Mouse (Mus musculus) brain, embryonic 14.5 days (tissue): Measurements from ENCODE around the gene Myof. TPM values are rescaled to one million over a fixed set of nuclear protein-coding genes. Genes with fewer than 3 reads are reported as not detected.

ENCODE experiments used
- DNase-seq: peaks from one replicate; pipeline ENCODE4 v3.0.0-alpha.2; 2011; ENCODE audit warnings: low read depth
- CTCF ChIP-seq: fragments of 200-500 bp; IDR thresholded peaks from 2 replicates; pipeline ENCODE4 v1.5.1; 2012; ENCODE audit warnings: inconsistent platforms, mild to moderate bottlenecking, moderate library complexity, borderline replicate concordance; ENCODE audit not compliant: insufficient read depth, insufficient read length; ENCODE audit errors: extremely low read depth
- POLR2A ChIP-seq: fragments of 200-500 bp; IDR thresholded peaks from 2 replicates; pipeline ENCODE4 v1.6.1; 2012; ENCODE audit warnings: mild to moderate bottlenecking, inconsistent platforms, borderline replicate concordance; ENCODE audit not compliant: poor library complexity, insufficient read depth, insufficient read length, severe bottlenecking; ENCODE audit errors: extremely low read depth
- polyA plus RNA-seq: library from polyadenylated mRNA; depleted of rRNA; stranded (reverse); fragments of >200 nt; gene quantifications from 2 replicates; pipeline ENCODE4 v1.2.3, GENCODE M21; 2012

Gene Myof
- polyA plus RNA-seq, 1 experiment = 4.6 TPM

GRCm38 (mm10) chr19:38025254-38026041 lies 17.9 kb downstream of the Myof start:
- no peak for DNase-seq
- TF ChIP-seq CTCF = no peak
- TF ChIP-seq POLR2A = no peak

- TF ChIP-seq POLR2A = no peak
- TF ChIP-seq CTCF = no peak
- DNase-seq = no peak
Observed at GRCm38 (mm10) chr19:38023603-38024002, 19.8 kb downstream of the Myof start.

DNA sequence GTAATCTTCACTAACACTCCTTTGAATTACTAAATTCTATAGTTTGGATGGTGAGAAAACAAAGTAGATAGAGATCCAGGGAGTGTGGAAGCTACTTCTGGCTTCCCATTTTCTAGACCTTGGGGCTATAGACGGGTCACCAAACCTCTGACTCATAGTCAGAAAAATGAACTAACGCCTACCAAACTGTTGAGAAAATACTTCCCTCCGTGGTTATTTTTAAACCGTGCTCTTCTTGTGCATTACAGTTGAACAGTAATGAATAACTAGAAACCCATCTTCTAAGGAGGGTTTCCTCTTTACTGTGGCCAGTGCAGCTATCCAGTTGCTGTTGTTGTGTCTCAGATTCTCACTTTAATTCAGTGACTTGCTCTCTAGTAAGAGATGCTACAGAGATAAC lies 20.7 kb downstream of the Myof start:
- TF ChIP-seq POLR2A (no peak), CTCF (no peak)
- no peak for DNase-seq

DNA sequence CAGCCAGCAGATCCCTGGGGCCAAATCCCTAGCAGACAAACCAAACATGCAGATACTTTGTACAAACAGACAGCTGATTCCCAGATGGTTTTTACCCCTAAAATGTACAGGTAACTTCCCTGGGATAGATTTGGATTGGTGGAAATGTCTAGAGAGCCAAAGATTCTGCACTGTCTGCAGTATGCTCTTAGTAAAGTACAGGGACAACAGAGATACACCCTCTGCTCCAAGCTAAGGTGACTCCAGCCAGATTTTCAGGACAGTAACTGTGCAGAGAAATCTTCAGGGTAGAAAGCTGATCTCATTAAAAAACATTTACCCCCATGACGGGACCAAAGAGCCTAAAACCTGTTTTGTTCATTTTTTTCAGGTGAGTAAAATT lies 27.5 kb downstream of the Myof start:
- no peak for TF ChIP-seq CTCF
- no peak for TF ChIP-seq POLR2A
- no peak for DNase-seq

- DNase-seq = peak; percentile 86
- TF ChIP-seq POLR2A (no peak), CTCF (no peak)
Observed at GRCm38 (mm10) chr19:38015180-38015872, 28.1 kb downstream of the Myof start.

GRCm38 (mm10) chr19:38014443-38014842 lies 28.9 kb downstream of the Myof start:
- DNase-seq = no peak
- TF ChIP-seq CTCF = no peak
- no peak for TF ChIP-seq POLR2A

DNA sequence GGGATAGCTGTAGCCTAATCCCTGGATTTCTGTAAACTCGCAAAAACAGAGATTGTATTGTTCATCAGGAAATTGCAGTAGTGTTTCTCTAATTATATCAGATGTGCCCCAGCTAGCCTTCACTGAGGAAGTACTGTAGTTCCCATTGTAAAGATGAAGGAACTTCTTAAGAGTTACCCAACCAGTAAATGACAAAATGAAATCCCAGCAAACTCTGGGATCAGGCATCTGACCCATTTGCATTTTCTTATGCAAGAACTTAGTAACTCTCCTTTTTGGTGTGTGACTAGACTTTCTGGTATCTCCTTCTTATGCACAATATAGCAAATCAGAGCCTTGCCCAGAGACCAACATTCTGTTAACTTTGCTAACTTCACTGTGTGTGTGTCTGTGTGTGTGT lies 32.0 kb downstream of the Myof start:
- DNase-seq = no peak

DNA sequence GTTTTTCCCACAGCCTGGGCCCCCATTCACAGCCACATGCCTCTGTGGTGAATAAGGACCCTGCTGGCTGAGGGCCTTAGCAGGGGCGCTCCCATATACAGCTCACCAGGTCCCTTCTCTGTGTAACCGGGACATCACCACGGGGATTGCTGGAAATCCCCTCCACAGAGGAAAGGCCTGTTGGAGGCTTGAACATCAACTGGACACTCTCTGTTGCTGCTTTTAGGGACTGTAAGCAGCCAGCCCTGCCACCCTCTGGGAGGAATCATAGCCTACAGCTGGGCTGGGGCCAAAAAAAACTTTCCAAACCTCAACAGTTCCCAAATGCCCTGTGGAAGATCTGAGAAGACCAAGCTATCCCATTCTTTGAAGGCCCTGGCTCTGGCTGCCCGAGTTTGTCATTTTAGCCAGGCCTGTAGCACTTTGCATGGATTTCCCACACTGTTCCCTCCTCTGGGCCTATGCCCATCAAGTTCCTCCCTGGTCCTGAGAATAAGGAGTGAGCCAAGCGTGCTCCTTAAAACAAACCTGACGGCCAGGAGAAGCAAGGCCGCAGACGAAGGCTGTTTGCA lies 38.5 kb downstream of the Myof start:
- TF ChIP-seq POLR2A (no peak), CTCF (no peak)
- no peak for DNase-seq

More for the DNA sequence above, 32.0 kb downstream of the Myof start:
- no peak for TF ChIP-seq POLR2A
- TF ChIP-seq CTCF = no peak

GRCm38 (mm10) chr19:38003671-38004521 lies 39.5 kb downstream of the Myof start:
- no peak for DNase-seq
- TF ChIP-seq CTCF (no peak), POLR2A (no peak)

- TF ChIP-seq POLR2A = no peak
- TF ChIP-seq CTCF = no peak
- DNase-seq = no peak
Observed at GRCm38 (mm10) chr19:38002816-38003215, 40.6 kb downstream of the Myof start.

GRCm38 (mm10) chr19:38000990-38001389 lies 42.4 kb downstream of the Myof start:
- TF ChIP-seq POLR2A (no peak), CTCF (no peak)

DNA sequence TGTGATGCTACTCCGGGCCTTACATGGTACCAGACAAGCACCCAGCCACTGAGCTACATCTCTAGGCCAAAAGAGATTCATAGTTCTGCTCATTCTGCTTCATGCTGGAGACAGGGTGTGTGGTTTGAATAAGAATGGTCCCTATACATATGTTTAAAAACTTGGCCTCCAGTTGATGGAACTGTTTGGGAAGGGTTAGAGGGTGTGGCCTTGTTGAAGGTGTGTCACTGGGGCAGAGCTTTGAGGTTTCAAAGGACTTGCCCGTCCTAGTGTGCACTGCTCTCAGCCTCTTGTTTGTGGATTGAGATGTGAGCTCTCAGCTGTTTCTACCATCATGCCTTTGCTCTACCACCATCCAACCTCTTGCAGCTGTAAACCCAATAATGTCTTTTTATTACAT lies 43.4 kb downstream of the Myof start:
- TF ChIP-seq POLR2A = no peak
- TF ChIP-seq CTCF = no peak
- no peak for DNase-seq

More at GRCm38 (mm10) chr19:38000990-38001389, 42.4 kb downstream of the Myof start:
- DNase-seq = no peak
